Mouse (Mus musculus) intestine, postnatal 0 days (tissue): ENCODE data around the gene Irak3. TPM values are rescaled to one million over a fixed set of nuclear protein-coding genes. Genes with fewer than 3 reads are reported as not detected.
A peak's percentile ranks its signal among the peaks of the same experiment; 100 is the strongest.

Experiments
- ATAC-seq: fragments of 200-750 bp; cut with Nextera tagmentation; 2 replicates; pipeline ENCODE4 v1.8.0; 2017; ENCODE audit warnings: mild to moderate bottlenecking, moderate TSS enrichment, moderate library complexity
- H3K27ac ChIP-seq: fragments of 300-500 bp; sonication (generic); 2 replicates; pipeline ENCODE4 v1.5.1; 2014; ENCODE audit warnings: mild to moderate bottlenecking, low read depth, low read length, moderate library complexity
- H3K27me3 ChIP-seq: fragments of 300-500 bp; sonication (generic); replicated peaks from 2 replicates; pipeline ENCODE4 v1.6.1; 2014; ENCODE audit warnings: low read length, mixed read lengths; ENCODE audit not compliant: control insufficient read depth, insufficient read depth
- H3K36me3 ChIP-seq: fragments of 300-500 bp; sonication (generic); 2 replicates; pipeline ENCODE4 v1.6.1; 2014; ENCODE audit warnings: mild to moderate bottlenecking, moderate library complexity; ENCODE audit not compliant: control insufficient read depth, insufficient read depth
- H3K4me1 ChIP-seq: fragments of 300-500 bp; sonication (generic); replicated peaks from 2 replicates; pipeline ENCODE4 v1.6.1; 2014; ENCODE audit warnings: antibody characterized with exemption, low read length, mixed read lengths; ENCODE audit not compliant: control insufficient read depth, insufficient read depth
- H3K4me2 ChIP-seq: fragments of 300-500 bp; sonication (generic); replicated peaks from 2 replicates; pipeline ENCODE4 v1.6.1; 2014; ENCODE audit warnings: low read depth, mild to moderate bottlenecking, moderate library complexity
- H3K4me3 ChIP-seq: fragments of 300-500 bp; sonication (generic); 2 replicates; pipeline ENCODE4 v1.5.1; 2014; ENCODE audit warnings: low read depth, low read length
- H3K9ac ChIP-seq: fragments of 300-500 bp; sonication (generic); 2 replicates; pipeline ENCODE4 v1.6.1; 2014; ENCODE audit warnings: mild to moderate bottlenecking, low read depth, low read length
- H3K9me3 ChIP-seq: fragments of 300-500 bp; sonication (generic); 2 replicates; pipeline ENCODE4 v1.6.1; 2016; ENCODE audit warnings: mixed run types; ENCODE audit not compliant: control insufficient read depth
- CTCF ChIP-seq: sonication (generic); IDR thresholded peaks from 2 replicates; pipeline ENCODE4 v1.5.1; 2016; ENCODE audit warnings: low read depth, mild to moderate bottlenecking, control low read depth, antibody characterized with exemption, moderate library complexity
- WGBS: fragments of 180-500 bp; shearing (Covaris S2); extraction: QIAGEN DNeasy Blood & Tissue Kit; methylation state at CpG from one replicate; pipeline ENCODE4 v1.1.7; 2014; 5-methylcytosine and 5-hydroxymethylcytosine counted together
- polyA plus RNA-seq: library from polyadenylated mRNA; unstranded; fragments of >200 nt; fragmentation: Nextera tagmentation; extraction: Ambion mirVana; gene quantifications from 2 replicates; pipeline ENCODE4 v1.2.1, GENCODE M21; 2015

Irak3 gene
- polyA plus RNA-seq, 1 experiment from 2014 or later = 0.81 TPM

DNA sequence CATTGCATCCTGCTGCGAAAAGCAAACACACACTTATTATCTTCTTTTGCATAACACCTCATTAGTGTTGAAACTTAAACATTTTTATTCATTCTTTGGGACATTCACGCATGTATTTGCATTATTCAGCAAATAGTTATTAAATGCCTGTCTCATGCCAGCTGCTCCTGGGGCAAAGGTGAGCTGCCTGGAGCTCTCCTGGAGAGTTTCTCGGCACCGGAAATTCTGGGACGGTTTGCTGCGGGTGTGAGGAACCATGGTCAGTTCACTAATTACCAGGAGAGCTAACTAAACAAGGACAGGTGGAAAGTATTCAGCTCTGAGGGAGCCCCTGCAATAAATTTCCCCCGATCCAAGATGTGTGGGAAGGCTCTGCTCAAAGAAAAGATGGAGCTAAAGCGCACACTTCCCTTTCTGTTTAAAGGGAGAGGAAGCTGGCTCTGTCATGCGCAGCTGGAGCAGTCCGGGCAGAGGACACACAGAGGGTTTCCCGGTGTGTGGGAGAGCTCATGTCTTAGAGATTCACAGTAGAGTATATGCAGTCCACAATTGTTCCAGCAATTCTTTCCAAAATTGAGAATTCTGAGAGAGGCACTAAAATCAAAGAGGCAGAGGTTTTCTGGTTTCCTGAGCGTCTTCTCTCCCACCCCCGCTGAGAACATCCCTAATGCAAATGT, 73.2 kb downstream of the Irak3 start:
- H3K4me3 ChIP-seq = no peak overlapping the region
- WGBS = 30% methylated on average over 13 of the region's 13 CpGs
- no peaks in the 10 kb centered on the region for H3K9me3 ChIP-seq
- no peak overlapping the region for H3K27ac ChIP-seq
- no peaks in the 10 kb centered on the region for H3K4me1 ChIP-seq
- ATAC-seq = no peak
- no peak overlapping the region for H3K9ac ChIP-seq
- H3K27me3 ChIP-seq = no peaks in the 10 kb centered on the region
- peak overlapping the region; percentile 35 for H3K4me2 ChIP-seq
- TF ChIP-seq CTCF = no peak
- H3K36me3 ChIP-seq = no peaks in the 10 kb centered on the region

DNA sequence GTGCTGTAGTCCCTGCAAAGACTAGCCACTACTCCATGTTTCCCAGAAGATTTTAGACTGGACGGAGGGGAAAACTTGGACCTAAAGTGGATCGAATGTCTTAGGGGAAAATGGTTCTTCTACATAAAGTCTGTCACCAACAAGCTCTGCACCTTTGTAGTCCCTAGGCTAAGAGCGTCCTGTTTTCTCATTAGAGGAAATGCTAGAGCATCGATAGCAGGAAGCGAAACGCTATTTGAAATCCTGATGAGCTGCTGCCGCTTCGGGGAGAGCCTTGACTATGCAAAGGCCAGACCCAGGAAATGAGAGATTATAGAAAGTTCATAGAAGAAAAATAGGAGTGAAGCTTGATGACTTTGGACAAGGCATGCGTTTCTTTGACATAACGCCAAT, 76.5 kb downstream of the Irak3 start:
- Histone ChIP-seq H3K9me3 (no peaks in the 10 kb centered on the region), H3K27me3 (no peaks in the 10 kb centered on the region), H3K4me2 (no peak overlapping the region), H3K27ac (no peak overlapping the region), H3K9ac (no peak overlapping the region), H3K4me1 (no peaks in the 10 kb centered on the region), H3K4me3 (no peak overlapping the region), H3K36me3 (no peaks in the 10 kb centered on the region)
- TF ChIP-seq CTCF = no peak
- no peak for ATAC-seq
- whole genome bisulfite sequencing = 75% methylated on average over 10 of the region's 10 CpGs

DNA sequence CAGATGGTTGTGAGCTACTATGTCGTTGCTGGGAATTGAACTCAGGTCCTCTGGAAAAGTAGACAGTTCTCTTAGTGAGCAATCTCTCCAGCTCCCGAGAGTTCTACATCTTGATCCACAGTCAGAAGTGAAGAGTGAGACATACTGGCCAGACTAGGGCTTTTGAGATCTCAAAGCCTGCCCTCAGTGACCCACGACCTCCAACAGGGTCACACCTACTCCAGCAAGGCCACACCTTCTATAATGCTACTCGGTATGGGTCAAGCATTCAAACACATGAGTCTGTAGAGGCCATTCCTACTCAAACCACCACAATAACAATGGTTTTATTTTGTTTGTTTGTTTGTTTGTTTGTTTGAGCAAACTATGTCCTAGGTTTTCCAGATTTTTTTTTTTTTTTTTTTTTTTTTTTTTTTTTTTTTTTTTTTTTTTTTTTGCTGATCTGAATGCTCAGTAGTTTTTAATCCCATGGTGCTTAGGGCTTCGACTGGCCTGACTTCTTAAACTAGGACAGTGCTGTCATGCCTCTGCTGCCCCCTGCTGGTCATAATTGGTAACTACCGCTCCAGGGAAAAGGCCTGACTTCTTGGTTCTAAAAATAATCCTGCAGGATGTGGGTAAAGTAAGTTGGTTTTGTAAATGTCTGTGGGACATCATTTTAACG, 77.0 kb downstream of the Irak3 start:
- no peak overlapping the region for H3K4me2 ChIP-seq

DNA sequence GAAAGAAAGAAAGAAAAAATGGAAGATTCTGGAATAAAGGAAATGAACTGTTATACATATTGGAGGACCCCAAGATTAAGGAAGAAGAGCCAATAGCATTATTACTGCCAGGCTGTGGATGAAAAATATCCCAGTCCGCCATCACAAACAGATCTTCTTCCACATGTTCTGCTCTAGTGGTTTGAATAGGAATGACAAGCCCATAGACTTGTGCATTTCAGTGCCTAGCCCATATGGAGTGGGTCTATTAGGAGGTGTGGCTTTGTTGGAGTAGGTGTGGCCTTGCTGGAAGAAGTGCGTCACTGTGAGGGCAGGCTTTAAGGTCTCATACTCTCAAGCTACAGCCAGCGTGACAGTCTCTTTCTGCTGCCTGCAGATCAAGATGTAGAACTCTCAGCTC, 78.2 kb downstream of the Irak3 start:
- Histone ChIP-seq H3K4me3 (no peak overlapping the region), H3K9me3 (no peaks in the 10 kb centered on the region)
- TF ChIP-seq CTCF = 0 out of 2 replicates have a peak, but pooled peaks have one; percentile 5

More for the DNA sequence above, 77.0 kb downstream of the Irak3 start:
- Histone ChIP-seq H3K9me3 (no peaks in the 10 kb centered on the region), H3K4me1 (no peaks in the 10 kb centered on the region), H3K4me3 (no peak overlapping the region), H3K27me3 (no peaks in the 10 kb centered on the region), H3K27ac (no peak overlapping the region), H3K36me3 (no peaks in the 10 kb centered on the region), H3K9ac (no peak overlapping the region)
- peak; percentile 88 for TF ChIP-seq CTCF
- WGBS = 52% methylated on average over 7 of the region's 7 CpGs
- ATAC-seq = no peak

DNA sequence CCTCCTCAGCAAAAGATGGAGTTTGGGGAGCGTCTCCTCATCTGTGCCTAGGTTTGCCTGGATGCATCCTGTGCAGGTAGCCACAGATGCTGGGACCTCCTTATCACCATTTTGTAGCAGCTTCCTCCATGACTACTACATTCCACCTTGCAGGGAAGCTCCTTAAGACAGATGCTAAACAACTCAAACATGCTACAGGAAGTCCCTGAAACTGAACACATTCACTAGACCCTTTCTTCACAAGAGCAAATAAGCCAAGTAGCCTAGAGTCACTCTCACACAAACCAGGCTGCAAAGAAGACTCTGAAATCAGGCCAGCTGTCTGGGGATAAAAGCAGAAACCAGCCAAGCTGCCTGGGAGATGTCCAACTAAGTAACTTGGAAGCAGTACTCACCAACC, 86.7 kb downstream of the Irak3 start:
- no peak overlapping the region for H3K9ac ChIP-seq
- TF ChIP-seq CTCF = no peak
- no peaks in the 10 kb centered on the region for H3K9me3 ChIP-seq
- ATAC-seq = no peak
- no peaks in the 10 kb centered on the region for H3K27me3 ChIP-seq
- 93% methylated on average over 1 of the region's 1 CpGs for WGBS
- H3K4me1 ChIP-seq = no peaks in the 10 kb centered on the region
- no peaks in the 10 kb centered on the region for H3K36me3 ChIP-seq
- H3K4me3 ChIP-seq = no peak overlapping the region
- no peak overlapping the region for H3K27ac ChIP-seq
- no peak overlapping the region for H3K4me2 ChIP-seq

More for the DNA sequence above, 78.2 kb downstream of the Irak3 start:
- WGBS = 83% methylated on average over 3 of the region's 3 CpGs
- Histone ChIP-seq H3K9ac (no peak overlapping the region), H3K4me1 (no peaks in the 10 kb centered on the region), H3K36me3 (no peaks in the 10 kb centered on the region), H3K27me3 (no peaks in the 10 kb centered on the region), H3K27ac (no peak overlapping the region), H3K4me2 (no peak overlapping the region)
- no peak for ATAC-seq

DNA sequence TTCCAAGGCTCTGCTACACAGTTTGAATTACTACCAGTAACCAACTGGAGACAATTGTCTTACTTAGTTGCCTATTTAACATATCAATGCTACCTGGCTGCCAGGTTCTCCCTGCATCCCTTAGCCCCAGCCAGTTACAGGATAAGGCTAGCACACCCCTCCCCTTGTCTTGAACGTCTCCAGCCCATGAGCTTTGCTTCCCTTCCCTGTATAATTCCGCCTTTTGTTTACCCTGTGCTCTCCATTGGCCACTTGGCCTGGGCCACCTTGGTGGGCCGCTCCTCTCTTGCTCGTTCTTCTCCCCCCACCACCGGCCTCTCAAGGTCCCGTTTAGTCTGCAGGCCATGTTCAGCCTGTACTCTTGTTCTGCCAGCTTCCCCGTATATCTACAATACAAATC, 87.4 kb downstream of the Irak3 start:
- no peak for TF ChIP-seq CTCF
- H3K27ac ChIP-seq = no peak overlapping the region
- H3K4me2 ChIP-seq = no peak overlapping the region
- no peaks in the 10 kb centered on the region for H3K36me3 ChIP-seq
- no peaks in the 10 kb centered on the region for H3K27me3 ChIP-seq
- ATAC-seq = no peak
- 63% methylated on average over 7 of the region's 7 CpGs for whole genome bisulfite sequencing
- H3K4me3 ChIP-seq = no peak overlapping the region
- H3K4me1 ChIP-seq = no peaks in the 10 kb centered on the region
- no peak overlapping the region for H3K9ac ChIP-seq
- H3K9me3 ChIP-seq = no peaks in the 10 kb centered on the region
